Comparison of ENCODE assay signal across 9 mouse cellular contexts in the genomic region with DNA sequence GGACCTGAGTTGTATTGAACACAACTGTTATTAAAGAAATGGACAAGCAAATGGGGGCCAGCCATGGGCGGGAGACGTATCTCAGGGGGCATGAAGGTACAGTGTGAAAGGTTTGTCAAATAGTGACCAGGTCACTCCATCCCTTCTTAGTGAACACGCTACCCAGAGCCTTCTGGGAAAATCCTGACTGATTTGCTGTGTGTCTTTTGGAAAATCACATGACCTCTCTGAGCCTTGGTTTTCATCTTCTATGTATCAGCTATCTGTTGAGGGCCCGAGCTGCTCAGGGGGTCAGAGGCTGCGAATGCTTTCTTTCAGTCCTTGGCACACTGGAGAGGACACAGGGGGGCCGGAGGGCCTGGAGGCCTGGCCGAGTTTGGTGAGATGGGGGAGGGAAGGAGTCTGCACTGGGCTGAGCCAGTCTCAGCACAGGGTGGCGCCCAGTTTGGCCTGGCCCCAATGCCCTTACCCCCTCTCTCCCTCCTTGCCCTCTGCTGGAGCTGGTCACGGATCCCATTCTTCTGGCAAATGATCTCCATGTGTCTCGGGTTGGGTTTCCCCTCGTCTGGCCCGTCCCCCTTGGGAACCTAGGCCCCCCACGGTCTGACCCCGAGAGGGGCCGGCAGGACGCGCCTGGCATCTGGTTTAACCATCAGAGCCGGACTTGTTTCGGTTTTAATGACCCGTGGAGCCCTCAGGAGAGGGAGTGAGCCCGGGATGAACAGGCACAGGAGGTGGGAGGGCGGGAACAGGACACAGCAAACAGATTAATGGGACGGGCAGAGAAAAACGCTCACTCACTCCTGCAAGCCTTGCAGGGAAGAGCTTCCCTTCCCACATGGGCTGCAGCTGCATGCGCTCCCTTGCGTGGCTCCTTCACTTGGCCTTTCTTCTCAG.
DNase-seq lines count a peak whose midpoint lies in the region; ATAC-seq lines count a peak whose summit lies in the region.
"Had no signal": no experiment of that assay in that cellular context is flagged by ENCODE, and none has a peak within 500 bp of the region (broad histone marks: within the 10 kb centered on the region; RNA-seq: fewer than 3 reads in every experiment).

No protein-coding gene starts in this region.

- ATAC-seq in heart, embryonic 12.5 days (ENCODE audit: insufficient number of reproducible peaks, low FRiP score) = no peak

- H3K4me1 ChIP-seq in heart, embryonic 12.5 days (replicated peaks) = peaks cover 81% of the 10 kb centered on the region
- H3K4me1 ChIP-seq in limb, embryonic 10.5 days = peaks cover 85% of the 10 kb centered on the region

- intact Hi-C loops in left cerebral cortex, postnatal 36 days (cut with DNase I) = no loop called here

- no peak overlapping the region for H3K4me3 ChIP-seq in heart, embryonic 12.5 days
- H3K4me3 ChIP-seq in limb, embryonic 10.5 days = peak overlapping the region; percentile 32

- no peak overlapping the region for H3K27ac ChIP-seq in heart, embryonic 12.5 days (ENCODE audit: poor library complexity, severe bottlenecking)
- peak overlapping the region; percentile 66 for H3K27ac ChIP-seq in limb, embryonic 10.5 days
- H3K27ac ChIP-seq: macrophage had no signal

- peak; percentile 22 for DNase-seq in ovary, postnatal 14 days (ENCODE audit: low spot score)
- no peak for DNase-seq in ovary, postnatal 10 days (ENCODE audit: low spot score)
- DNase-seq in limb, embryonic 10.5 days (ENCODE audit: low spot score) = peak; percentile 81
- peak; percentile 84 for DNase-seq in retina, postnatal 1 day
- DNase-seq in adrenal gland, postnatal 36 days = no peak
- DNase-seq in thymus, postnatal 14 days = no peak
- DNase-seq in left cerebral cortex, postnatal 36 days (ENCODE audit: low spot score in 2 of 2) = no peak

- H3K4me2 ChIP-seq in heart, embryonic 12.5 days = peak overlapping the region; percentile 54

- H3K9ac ChIP-seq in heart, embryonic 12.5 days = peak overlapping the region; percentile 47

- no peaks in the 10 kb centered on the region for H3K36me3 ChIP-seq in heart, embryonic 12.5 days
- no peaks in the 10 kb centered on the region for H3K36me3 ChIP-seq in limb, embryonic 10.5 days

- H3K9me3 ChIP-seq in heart, embryonic 12.5 days (replicated peaks) = no peaks in the 10 kb centered on the region
- H3K9me3 ChIP-seq in limb, embryonic 10.5 days (replicated peaks) = no peaks in the 10 kb centered on the region

- WGBS in heart, embryonic 12.5 days = 24% methylated on average over 26 of the region's 26 CpGs
- 14% methylated on average over 26 of the region's 26 CpGs for WGBS in limb, embryonic 10.5 days

- peaks cover 49% of the 10 kb centered on the region for H3K27me3 ChIP-seq in heart, embryonic 12.5 days (replicated peaks)
- peaks cover 87% of the 10 kb centered on the region for H3K27me3 ChIP-seq in limb, embryonic 10.5 days (ENCODE audit: low read depth, poor library complexity, severe bottlenecking)

Comparison
In these comparisons a context has a peak if more than half of its experiments do, and no peak if none do; other contexts are left out.
1. DNase-seq: peak in ovary, postnatal 14 days (single experiment), limb, embryonic 10.5 days (single experiment) and retina, postnatal 1 day (single experiment); none in ovary, postnatal 10 days (single experiment), adrenal gland, postnatal 36 days (0 of 2), thymus, postnatal 14 days (single experiment) and left cerebral cortex, postnatal 36 days (0 of 2).